ENCODE assay signal across 9 mouse cellular contexts in the genomic region with DNA sequence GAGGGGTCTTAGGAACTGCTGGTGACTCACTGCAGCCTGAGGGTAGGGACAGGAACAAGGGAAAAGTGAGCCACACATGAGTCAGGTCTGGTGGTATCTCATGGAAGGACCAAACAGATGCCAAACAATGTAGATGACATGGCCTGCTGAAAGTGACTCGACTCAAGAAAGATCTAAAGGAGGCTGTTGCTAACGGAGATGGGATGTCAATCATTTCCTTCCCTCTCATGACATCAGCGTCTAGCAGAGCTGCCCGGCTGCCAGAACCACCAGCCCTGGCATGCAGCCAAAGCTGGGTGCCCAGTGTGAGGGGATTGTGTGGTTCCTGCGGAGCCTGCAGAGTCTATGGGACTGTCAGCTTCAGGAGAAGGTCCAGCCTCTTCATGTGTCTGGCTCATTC.
A peak's percentile ranks its signal among the peaks of the same experiment; 100 is the strongest.
DNase-seq lines count a peak whose midpoint lies in the region; ATAC-seq and TF ChIP-seq lines count a peak whose summit lies in the region.
"Had no signal": no experiment of that assay in that cellular context is flagged by ENCODE, and none has a peak within 500 bp of the region (broad histone marks: within the 10 kb centered on the region; RNA-seq: fewer than 3 reads in every experiment).

No protein-coding gene starts in this region.

- H3K27me3 ChIP-seq in kidney, embryonic 16.5 days (ENCODE audit: insufficient read depth, low read length), result no peaks in the 10 kb centered on the region
- H3K27me3 ChIP-seq in G1E (ENCODE audit: insufficient read depth, low read length), result no peaks in the 10 kb centered on the region
- no peaks in the 10 kb centered on the region for H3K27me3 ChIP-seq in thymus, adult 2 months (ENCODE audit: control insufficient read depth, insufficient read depth, low read length)

- H3K4me3 ChIP-seq in kidney, embryonic 16.5 days (ENCODE audit: low read length), result no peak overlapping the region
- H3K4me3 ChIP-seq in G1E (ENCODE audit: low read depth, low read length), result no peak overlapping the region
- H3K4me3 ChIP-seq in thymus, adult 2 months (ENCODE audit: control insufficient read depth, insufficient read depth, low read length), result no peak overlapping the region
- H3K4me3 ChIP-seq: embryonic facial prominence, embryonic 15.5 days had no signal

- peaks cover 10% of the 10 kb centered on the region for H3K4me1 ChIP-seq in kidney, embryonic 16.5 days (ENCODE audit: insufficient read depth, low read length)
- H3K4me1 ChIP-seq in G1E (ENCODE audit: insufficient read depth, low read depth, low read length), result 0 out of 2 replicates have a peak, but pooled peaks cover 4% of the 10 kb centered on the region
- no peaks in the 10 kb centered on the region for H3K4me1 ChIP-seq in thymus, adult 2 months (replicated peaks; ENCODE audit: control insufficient read depth, insufficient read depth, low read length)

- TF ChIP-seq POLR2A in thymus, adult 2 months (IDR thresholded peaks at IDR 0.05; ENCODE audit: control insufficient read depth, extremely low read depth, insufficient read depth, low read length, poor library complexity), result no peak

- H3K9me3 ChIP-seq in kidney, embryonic 16.5 days (ENCODE audit: low read length), result no peaks in the 10 kb centered on the region
- no peaks in the 10 kb centered on the region for H3K9me3 ChIP-seq in G1E (replicated peaks)
- H3K9me3 ChIP-seq: embryonic facial prominence, embryonic 15.5 days had no signal

- 45% methylated on average over 5 of the region's 5 CpGs for WGBS in kidney, embryonic 16.5 days
- WGBS in thymus, adult 2 months, result 4% methylated on average over 5 of the region's 5 CpGs

- no peak overlapping the region for H3K4me2 ChIP-seq in kidney, embryonic 16.5 days (replicated peaks; ENCODE audit: low read depth, low read length)
- H3K4me2 ChIP-seq: embryonic facial prominence, embryonic 15.5 days had no signal

- TF ChIP-seq CTCF in G1E (IDR thresholded peaks at IDR 0.05; ENCODE audit: low read depth, low read length), result no peak
- no peak for TF ChIP-seq CTCF in thymus, adult 2 months (IDR thresholded peaks at IDR 0.05; ENCODE audit: borderline replicate concordance, control insufficient read depth, extremely low read depth, insufficient read depth, low read length, poor library complexity)

- no peak for ATAC-seq in kidney, embryonic 16.5 days (ENCODE audit: low FRiP score, low TSS enrichment)
- no peak for ATAC-seq in G1E (ENCODE audit: extremely low read depth, insufficient number of reproducible peaks, low FRiP score, poor library complexity, severe bottlenecking)

- no peak overlapping the region for H3K9ac ChIP-seq in kidney, embryonic 16.5 days (replicated peaks; ENCODE audit: low read length)
- H3K9ac ChIP-seq: embryonic facial prominence, embryonic 15.5 days had no signal

- H3K27ac ChIP-seq in kidney, embryonic 16.5 days (ENCODE audit: low read length), result no peak overlapping the region
- H3K27ac ChIP-seq in thymus, adult 2 months (ENCODE audit: control insufficient read depth, insufficient read depth, low read length), result no peak overlapping the region
- H3K27ac ChIP-seq: embryonic facial prominence, embryonic 15.5 days had no signal

- peak; percentile 25 for DNase-seq in kidney, postnatal 14 days
- DNase-seq in G1E (ENCODE audit: low spot score), result peak; percentile 21
- DNase-seq in c-Kit-positive CD71-negative TER-119-negative erythroid progenitor cells, embryonic 14.5 days (ENCODE audit: low read depth), result peak; percentile 13
- DNase-seq in lung, postnatal 10 days, result peak; percentile 67
- DNase-seq in B cell, adult 2 months, result no peak
- no peak for DNase-seq in thymus, adult 2 months
- DNase-seq: kidney, adult 18-20 months had no signal

- no peaks in the 10 kb centered on the region for H3K36me3 ChIP-seq in kidney, embryonic 16.5 days (ENCODE audit: insufficient read depth, low read length)
- H3K36me3 ChIP-seq in G1E (replicated peaks), result no peaks in the 10 kb centered on the region
- H3K36me3 ChIP-seq in thymus, adult 2 months (ENCODE audit: control insufficient read depth, insufficient read depth, low read length), result no peaks in the 10 kb centered on the region
- H3K36me3 ChIP-seq: embryonic facial prominence, embryonic 15.5 days had no signal

Comparison
In these comparisons a context has a peak if more than half of its experiments do, and no peak if none do; other contexts are left out.
1. DNase-seq: peak in kidney, postnatal 14 days (single experiment), G1E (single experiment), c-Kit-positive CD71-negative TER-119-negative erythroid progenitor cells, embryonic 14.5 days (single experiment) and lung, postnatal 10 days (single experiment); none in B cell, adult 2 months (0 of 2) and thymus, adult 2 months (single experiment).